Mouse (Mus musculus) liver, embryonic 16.5 days (tissue): ENCODE data around the gene Hoxd11. TPM values are rescaled to one million over a fixed set of nuclear protein-coding genes. Genes with fewer than 3 reads are reported as not detected.

Experiments used
- ATAC-seq: fragments of 200-750 bp; cut with Nextera tagmentation; 2 replicates; pipeline ENCODE4 v1.8.0; 2017; ENCODE audit warnings: low read depth, mild to moderate bottlenecking, moderate number of reproducible peaks, moderate library complexity
- H3K27ac ChIP-seq: fragments of 300-500 bp; sonication (generic); 2 replicates; pipeline ENCODE4 v1.5.1; 2014; ENCODE audit warnings: mild to moderate bottlenecking, low read length
- H3K27me3 ChIP-seq: fragments of 300-500 bp; sonication (generic); 2 replicates; pipeline ENCODE4 v1.6.1; 2014; ENCODE audit warnings: low read depth, low read length, mixed read lengths; ENCODE audit not compliant: control insufficient read depth, insufficient read depth
- H3K36me3 ChIP-seq: fragments of 300-500 bp; sonication (generic); 2 replicates; pipeline ENCODE4 v1.6.1; 2014; ENCODE audit warnings: mild to moderate bottlenecking; ENCODE audit not compliant: control insufficient read depth, insufficient read depth
- H3K4me1 ChIP-seq: fragments of 300-500 bp; sonication (generic); 2 replicates; pipeline ENCODE4 v1.6.1; 2014; ENCODE audit warnings: low read depth, low read length, mixed read lengths; ENCODE audit not compliant: control insufficient read depth
- H3K4me2 ChIP-seq: fragments of 300-500 bp; sonication (generic); 2 replicates; pipeline ENCODE4 v1.6.1; 2014; ENCODE audit warnings: low read depth, low read length, mixed read lengths
- H3K4me3 ChIP-seq: fragments of 300-500 bp; sonication (generic); 2 replicates; pipeline ENCODE4 v1.5.1; 2014; ENCODE audit warnings: low read depth, mild to moderate bottlenecking, low read length
- H3K9ac ChIP-seq: fragments of 300-500 bp; sonication (generic); 2 replicates; pipeline ENCODE4 v1.6.1; 2014; ENCODE audit warnings: low read depth, low read length
- H3K9me3 ChIP-seq: fragments of 300-500 bp; sonication (generic); replicated peaks from 2 replicates; pipeline ENCODE4 v1.6.1; 2016; ENCODE audit warnings: low read length; ENCODE audit not compliant: control insufficient read depth
- WGBS: fragments of 180-500 bp; shearing (Covaris S2); extraction: QIAGEN DNeasy Blood & Tissue Kit; methylation state at CpG from one replicate; pipeline ENCODE4 v1.1.7; 2014; ENCODE audit not compliant: insufficient replicate concordance; 5-methylcytosine and 5-hydroxymethylcytosine counted together
- polyA plus RNA-seq: library from polyadenylated mRNA; unstranded; fragments of >200 nt; fragmentation: Nextera tagmentation; extraction: Ambion mirVana; gene quantifications from 2 replicates; pipeline ENCODE4 v1.2.1, GENCODE M21; 2015

Hoxd11 gene
- polyA plus RNA-seq, 1 experiment from 2014 or later = not detected

DNA sequence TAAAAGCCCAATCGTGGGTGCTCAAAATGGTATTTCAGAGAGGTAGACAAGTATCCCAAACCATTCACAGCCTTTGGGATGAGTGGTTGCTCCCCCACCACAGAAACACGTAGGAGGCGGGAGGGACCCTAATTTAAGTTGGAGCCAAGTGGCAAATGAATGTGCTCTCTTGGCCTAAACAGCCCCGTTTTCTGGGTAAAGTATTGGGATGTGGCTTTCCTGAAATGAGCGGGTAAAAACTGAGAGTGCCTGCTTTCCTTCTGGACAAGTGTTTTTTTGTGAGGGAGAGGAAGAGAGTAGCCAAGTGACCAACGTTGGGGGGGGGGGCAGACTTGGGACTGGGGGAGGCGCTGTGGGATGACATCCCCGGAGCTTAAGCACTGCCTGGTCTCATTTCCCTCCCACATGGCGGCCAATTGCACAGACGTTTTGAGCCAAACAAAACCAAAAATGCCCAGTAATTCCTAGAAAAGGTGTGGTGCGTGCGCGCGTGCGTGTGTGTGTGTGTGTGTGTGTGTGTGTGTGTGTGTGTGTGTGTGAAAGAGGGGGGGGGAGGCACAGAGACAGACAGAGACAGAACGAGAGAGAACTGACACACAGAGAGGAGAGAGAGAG lies 31.7 kb downstream of the Hoxd11 start:
- Histone ChIP-seq H3K27me3 (peaks cover 96% of the 10 kb centered on the region), H3K9me3 (no peaks in the 10 kb centered on the region), H3K9ac (no peak overlapping the region), H3K4me1 (no peaks in the 10 kb centered on the region), H3K4me2 (no peak overlapping the region), H3K4me3 (no peak overlapping the region), H3K27ac (no peak overlapping the region), H3K36me3 (no peaks in the 10 kb centered on the region)
- ATAC-seq = no peak
- 2% methylated on average over 16 of the region's 16 CpGs for WGBS

DNA sequence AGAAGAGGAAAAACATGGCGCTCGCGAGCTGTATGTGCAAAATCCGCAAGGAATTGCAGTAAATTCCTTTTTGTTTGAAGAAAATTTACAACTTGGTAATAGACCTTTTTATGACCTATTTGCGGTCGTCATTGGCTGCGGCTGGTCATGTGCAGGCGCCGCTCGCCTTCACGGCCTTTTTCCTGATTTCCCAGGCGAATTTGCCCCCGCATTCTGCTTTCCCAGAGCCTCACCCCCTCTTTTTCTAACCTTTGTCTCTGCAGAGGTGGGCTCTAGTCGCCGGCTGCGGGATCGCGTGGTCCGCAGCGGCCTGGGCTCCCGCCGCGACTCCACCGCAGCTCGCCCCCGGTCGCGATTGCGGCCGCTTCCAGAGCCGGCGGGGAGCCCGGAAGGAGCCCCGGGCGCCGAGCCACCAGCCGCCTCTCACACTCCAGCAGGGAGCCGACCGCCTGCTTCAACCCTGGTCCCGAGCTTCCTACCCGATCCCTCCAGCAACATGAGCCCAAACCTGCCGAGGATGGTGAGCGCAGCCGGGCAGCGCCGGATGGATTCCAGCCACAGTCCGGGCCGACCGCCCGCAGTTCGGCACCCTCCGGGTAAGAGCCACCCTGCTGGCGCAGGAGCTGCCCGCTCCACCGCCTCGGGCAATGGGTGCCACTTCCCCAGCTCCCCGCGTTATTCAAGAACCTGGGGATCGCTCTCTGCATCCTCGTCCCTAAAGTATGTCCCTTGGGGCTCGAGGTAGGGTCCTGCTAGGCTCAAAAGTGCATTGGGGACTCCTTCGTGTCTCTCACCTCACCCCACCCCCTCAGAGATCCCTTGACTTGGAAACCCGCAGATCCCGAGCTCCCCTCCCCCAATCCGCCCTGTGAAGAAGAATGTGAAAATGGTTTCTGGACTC lies 32.6 kb downstream of the Hoxd11 start, which contains the start of the genes Hoxd3 and Hoxd4:
Gene Hoxd3, plus strand, starts transcription at position 207 of the 901 bp plus-strand sequence.
Gene Hoxd4, plus strand, starts transcription at position 209 of the 901 bp plus-strand sequence.
- Histone ChIP-seq H3K36me3 (no peaks in the 10 kb centered on the region), H3K9ac (no peak within 1 kb of the TSS), H3K4me2 (peak within 1 kb of the TSS; percentile 2; the same call in 1 of the 2 replicates), H3K27ac (no peak within 1 kb of the TSS), H3K9me3 (no peaks in the 10 kb centered on the region), H3K4me3 (peak within 1 kb of the TSS; percentile 20), H3K4me1 (no peaks in the 10 kb centered on the region), H3K27me3 (peaks cover 93% of the 10 kb centered on the region)
- no peak for ATAC-seq
- under 1% methylated on average over 65 of the region's 65 CpGs for WGBS

DNA sequence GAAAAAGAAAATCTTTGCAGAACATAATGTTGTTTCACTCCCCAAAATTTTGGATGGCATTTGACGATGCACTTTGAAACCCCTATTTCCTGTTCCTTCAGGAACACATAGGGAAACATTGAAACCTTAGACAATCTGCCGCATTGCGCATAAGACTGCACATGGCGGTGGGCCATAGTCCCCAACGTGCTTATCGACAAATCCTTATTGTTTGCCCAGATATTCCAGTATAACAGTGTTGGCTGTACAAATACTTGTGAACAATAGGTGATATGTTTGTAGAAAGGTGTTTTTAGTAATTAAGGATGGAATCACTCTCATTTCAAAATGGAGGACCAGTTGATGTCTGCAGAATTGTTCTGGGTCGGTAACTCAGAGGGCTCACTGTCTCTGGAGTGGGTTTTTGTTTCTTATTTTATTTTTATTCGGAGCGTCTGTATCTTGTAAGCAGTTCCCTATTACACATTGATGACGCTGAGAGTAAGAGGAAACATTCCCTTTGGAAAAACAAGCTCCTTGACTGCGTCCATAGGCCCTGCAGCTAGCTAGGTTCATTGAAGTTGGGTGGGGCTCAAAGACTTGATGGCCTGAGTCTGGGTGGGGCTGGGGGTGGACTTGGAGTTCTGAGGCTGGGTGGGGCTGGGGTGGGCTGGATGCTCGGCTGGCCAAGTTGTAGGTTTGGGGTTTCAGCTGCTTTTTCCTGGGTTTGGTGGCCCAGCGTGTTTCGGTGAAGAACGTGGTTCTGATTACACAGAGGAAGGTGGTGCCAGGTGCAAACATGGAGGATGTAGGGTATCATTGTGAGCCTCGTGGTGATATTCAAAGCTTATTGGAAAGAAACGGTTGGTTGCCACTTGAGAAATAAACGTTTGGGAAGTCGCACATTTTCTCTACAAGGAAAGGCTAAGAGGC lies 34.1 kb downstream of the Hoxd11 start:
- Histone ChIP-seq H3K27me3 (peaks cover 90% of the 10 kb centered on the region), H3K27ac (no peak overlapping the region), H3K4me2 (no peak overlapping the region), H3K36me3 (no peaks in the 10 kb centered on the region), H3K9me3 (no peaks in the 10 kb centered on the region), H3K9ac (no peak overlapping the region), H3K4me3 (no peak overlapping the region), H3K4me1 (no peaks in the 10 kb centered on the region)
- WGBS = 16% methylated on average over 19 of the region's 19 CpGs
- no peak for ATAC-seq

DNA sequence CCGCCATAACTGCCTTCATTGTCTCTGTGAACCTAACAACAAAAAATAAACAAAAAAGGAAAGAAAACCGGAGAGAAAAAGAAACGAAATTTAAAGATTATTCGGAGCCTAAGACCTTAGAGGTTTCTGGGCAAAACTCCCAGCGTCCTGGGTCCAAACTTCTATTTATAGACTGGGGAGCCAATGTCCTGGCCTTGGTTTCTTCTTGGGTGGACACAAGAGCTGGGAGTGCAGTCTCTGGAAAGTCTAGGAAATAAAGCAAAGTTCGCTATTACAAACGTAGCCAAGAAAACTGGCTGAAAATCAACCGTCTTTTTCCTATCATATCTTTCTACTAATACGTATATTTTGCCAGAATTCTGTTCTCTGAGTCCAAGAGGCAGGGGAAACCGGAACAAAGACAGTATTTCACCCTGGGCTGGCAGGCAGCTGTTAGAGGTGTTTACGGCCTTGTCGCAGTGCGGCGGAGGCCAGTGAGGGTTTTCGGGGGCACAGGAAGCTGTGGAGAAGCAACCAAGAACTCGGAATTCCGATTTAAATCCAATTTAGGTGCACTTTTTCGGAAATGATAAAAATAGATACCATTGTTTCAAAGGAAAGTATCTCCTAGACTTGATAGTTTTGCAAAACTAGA lies 34.9 kb downstream of the Hoxd11 start:
- Histone ChIP-seq H3K27me3 (peaks cover 90% of the 10 kb centered on the region), H3K4me1 (no peaks in the 10 kb centered on the region), H3K4me3 (no peak overlapping the region), H3K9me3 (no peaks in the 10 kb centered on the region), H3K4me2 (no peak overlapping the region), H3K9ac (no peak overlapping the region), H3K36me3 (no peaks in the 10 kb centered on the region), H3K27ac (no peak overlapping the region)
- ATAC-seq = no peak
- 7% methylated on average over 18 of the region's 18 CpGs for WGBS

DNA sequence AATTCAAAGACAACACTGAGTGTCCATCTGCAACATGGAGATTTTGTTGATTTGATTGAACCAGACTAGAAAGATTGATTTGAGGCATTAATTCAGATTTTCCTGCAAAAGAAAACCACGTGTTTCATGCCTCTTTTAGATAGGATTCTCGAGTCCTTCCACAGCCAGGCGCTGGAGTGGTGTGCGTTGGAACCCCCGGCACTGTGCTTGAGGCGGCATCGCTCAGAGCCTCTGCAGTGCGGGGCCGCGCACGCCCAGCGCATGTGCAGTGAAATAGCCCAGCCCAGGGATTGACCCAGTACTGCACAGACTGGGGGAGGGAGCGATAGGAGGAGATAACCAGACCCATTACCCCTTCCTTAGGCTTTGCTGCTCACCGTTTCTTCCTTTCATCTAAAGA lies 35.5 kb downstream of the Hoxd11 start:
- no peak overlapping the region for H3K4me3 ChIP-seq
- H3K9ac ChIP-seq = no peak overlapping the region
- peaks cover 89% of the 10 kb centered on the region for H3K27me3 ChIP-seq
- H3K4me2 ChIP-seq = no peak overlapping the region
- H3K4me1 ChIP-seq = no peaks in the 10 kb centered on the region
- H3K36me3 ChIP-seq = no peaks in the 10 kb centered on the region
- H3K9me3 ChIP-seq = no peaks in the 10 kb centered on the region
- ATAC-seq = no peak
- 3% methylated on average over 14 of the region's 14 CpGs for WGBS
- H3K27ac ChIP-seq = no peak overlapping the region

DNA sequence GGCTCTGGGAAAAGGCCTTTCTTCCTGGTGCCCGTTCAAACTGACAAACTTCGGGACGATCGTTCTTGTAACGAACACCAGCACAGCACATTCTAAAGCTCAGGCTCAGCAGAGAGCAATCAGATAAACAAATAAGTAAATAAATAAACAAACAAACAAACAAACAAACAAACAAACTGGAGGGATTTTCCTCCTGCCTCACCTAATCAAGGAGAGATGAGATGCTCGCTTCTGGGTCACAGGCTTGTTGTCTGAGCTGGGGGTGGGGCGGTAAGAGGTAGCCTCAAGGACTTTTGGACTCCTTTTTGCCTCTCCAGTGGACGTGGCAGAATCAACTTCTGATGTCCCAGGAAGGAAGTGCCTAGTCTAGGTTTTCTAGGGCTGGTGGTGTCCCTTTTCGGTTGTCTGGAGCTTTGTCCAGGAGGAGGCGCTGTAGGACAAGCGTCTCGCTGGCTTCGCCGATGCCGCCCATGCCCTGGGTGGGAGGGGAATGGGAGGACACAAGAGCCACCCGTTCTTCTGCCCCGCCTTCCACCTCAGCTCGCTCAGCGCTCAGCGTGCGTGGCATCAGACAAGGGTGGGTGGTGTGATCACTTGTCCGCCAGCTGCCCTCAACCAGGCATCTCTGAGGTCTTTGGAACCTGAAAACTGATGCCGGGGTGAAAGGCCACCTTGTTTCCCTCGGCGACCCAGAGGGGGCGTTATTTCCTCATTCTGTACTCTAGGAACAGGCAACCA lies 36.3 kb downstream of the Hoxd11 start:
- H3K36me3 ChIP-seq = no peaks in the 10 kb centered on the region
- 3% methylated on average over 26 of the region's 26 CpGs for WGBS
- H3K27me3 ChIP-seq = peaks cover 84% of the 10 kb centered on the region

DNA sequence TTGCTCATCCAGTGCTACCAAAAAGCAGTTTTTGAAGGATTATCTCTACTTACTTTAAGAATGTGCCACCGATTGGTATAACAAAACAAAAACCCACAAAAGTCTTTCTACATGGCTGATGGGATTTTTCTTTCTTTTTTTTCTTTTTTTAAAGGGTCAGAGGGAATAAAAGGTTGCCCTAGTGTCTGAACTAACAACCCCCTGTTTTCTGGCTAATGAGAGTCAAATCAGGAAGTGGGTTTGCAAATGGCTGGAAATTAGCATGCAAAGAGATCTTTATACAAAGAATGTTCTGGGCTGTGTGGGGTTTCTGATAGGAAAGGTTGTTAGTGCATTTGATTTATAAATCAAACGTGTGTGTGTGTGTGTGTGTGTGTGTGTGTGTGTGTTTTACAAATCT lies 41.0 kb downstream of the Hoxd11 start:
- no peak overlapping the region for H3K9ac ChIP-seq
- H3K4me1 ChIP-seq = no peaks in the 10 kb centered on the region
- no peaks in the 10 kb centered on the region for H3K36me3 ChIP-seq
- no peak overlapping the region for H3K27ac ChIP-seq
- H3K27me3 ChIP-seq = peaks cover 80% of the 10 kb centered on the region
- no peak overlapping the region for H3K4me2 ChIP-seq
- no peak for ATAC-seq
- H3K9me3 ChIP-seq = no peaks in the 10 kb centered on the region
- WGBS = 7% methylated on average over 2 of the region's 2 CpGs
- H3K4me3 ChIP-seq = no peak overlapping the region

More for the DNA sequence above, 36.3 kb downstream of the Hoxd11 start:
- H3K4me2 ChIP-seq = no peak overlapping the region
- ATAC-seq = no peak
- H3K9me3 ChIP-seq = no peaks in the 10 kb centered on the region
- H3K4me1 ChIP-seq = no peaks in the 10 kb centered on the region
- no peak overlapping the region for H3K27ac ChIP-seq
- no peak overlapping the region for H3K9ac ChIP-seq
- H3K4me3 ChIP-seq = no peak overlapping the region

DNA sequence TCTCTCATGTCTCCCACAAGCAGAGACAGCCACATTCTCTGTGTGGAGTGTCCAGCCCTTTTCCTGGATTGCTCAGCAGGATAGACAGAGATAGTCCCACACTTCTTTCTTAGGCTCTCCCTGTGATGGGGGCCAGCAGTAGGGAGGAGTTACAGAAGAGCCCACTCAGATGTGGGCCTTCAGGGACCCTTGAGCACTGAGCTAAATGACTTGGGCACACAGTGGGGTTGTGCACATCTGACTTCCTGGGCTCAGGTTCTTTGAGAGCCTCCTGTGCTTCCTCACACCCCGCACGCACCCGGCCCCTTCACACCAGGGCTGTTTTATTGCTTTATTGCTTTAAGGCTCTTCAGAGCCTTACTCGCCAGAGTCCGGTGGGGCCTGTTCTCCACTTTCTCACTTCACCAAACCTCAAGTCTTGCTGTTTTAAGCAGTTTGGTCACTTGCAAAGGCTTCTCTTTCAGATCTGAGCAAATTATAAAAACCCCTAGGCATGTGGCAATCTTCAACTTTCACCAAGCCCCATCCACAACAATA lies 41.7 kb downstream of the Hoxd11 start:
- WGBS = 45% methylated on average over 5 of the region's 5 CpGs

More for the DNA sequence above, 41.7 kb downstream of the Hoxd11 start:
- Histone ChIP-seq H3K4me1 (no peaks in the 10 kb centered on the region), H3K27ac (no peak overlapping the region), H3K27me3 (peaks cover 80% of the 10 kb centered on the region), H3K4me2 (no peak overlapping the region), H3K9ac (no peak overlapping the region), H3K9me3 (no peaks in the 10 kb centered on the region), H3K4me3 (no peak overlapping the region), H3K36me3 (no peaks in the 10 kb centered on the region)
- ATAC-seq = no peak
